Mouse (Mus musculus) liver, embryonic 13.5 days (tissue): ENCODE measurements around the gene Flt3l. TPM values are rescaled to one million over a fixed set of nuclear protein-coding genes. Genes with fewer than 3 reads are reported as not detected.
A peak's percentile ranks its signal among the peaks of the same experiment; 100 is the strongest.
"Not testable (repeated sequence)": the region's sequence is repeated elsewhere in the genome, so short reads cannot be mapped to it uniquely, and the experiment has no call there.

Source experiments
- ATAC-seq: fragments of 200-750 bp; cut with Nextera tagmentation; 2 replicates; pipeline ENCODE4 v1.8.0; 2017; ENCODE audit warnings: low read depth, mild to moderate bottlenecking, moderate number of reproducible peaks, moderate library complexity
- DNase-seq: peaks from one replicate; pipeline ENCODE4 v3.0.0; 2022
- H3K27ac ChIP-seq: fragments of 300-500 bp; sonication (generic); 2 replicates; pipeline ENCODE4 v1.5.1; 2015; ENCODE audit warnings: moderate library complexity, mild to moderate bottlenecking, inconsistent platforms
- H3K27me3 ChIP-seq: fragments of 300-500 bp; sonication (generic); 2 replicates; pipeline ENCODE4 v1.6.1; 2015; ENCODE audit warnings: mild to moderate bottlenecking, inconsistent platforms
- H3K36me3 ChIP-seq: fragments of 300-500 bp; sonication (generic); 2 replicates; pipeline ENCODE4 v1.6.1; 2015; ENCODE audit warnings: mild to moderate bottlenecking, inconsistent platforms
- H3K4me1 ChIP-seq: fragments of 300-500 bp; sonication (generic); replicated peaks from 2 replicates; pipeline ENCODE4 v1.6.1; 2015; ENCODE audit warnings: inconsistent platforms
- H3K4me2 ChIP-seq: fragments of 300-500 bp; sonication (generic); 2 replicates; pipeline ENCODE4 v1.6.1; 2015; ENCODE audit warnings: inconsistent platforms, mild to moderate bottlenecking, moderate library complexity
- H3K4me3 ChIP-seq: fragments of 300-500 bp; sonication (generic); replicated peaks from 2 replicates; pipeline ENCODE4 v1.5.1; 2015; ENCODE audit warnings: mild to moderate bottlenecking, inconsistent platforms
- H3K9ac ChIP-seq: fragments of 300-500 bp; sonication (generic); 2 replicates; pipeline ENCODE4 v1.6.1; 2015; ENCODE audit warnings: mild to moderate bottlenecking, inconsistent platforms
- H3K9me3 ChIP-seq: fragments of 300-500 bp; sonication (generic); replicated peaks from 2 replicates; pipeline ENCODE4 v1.6.1; 2016; ENCODE audit warnings: inconsistent platforms
- WGBS: fragments of 180-500 bp; shearing (Covaris S2); methylation state at CpG from one replicate; pipeline ENCODE4 v1.1.7; 2015; ENCODE audit not compliant: insufficient replicate concordance; 5-methylcytosine and 5-hydroxymethylcytosine counted together
- polyA plus RNA-seq: library from polyadenylated mRNA; unstranded; fragments of >200 nt; fragmentation: Nextera tagmentation; extraction: Ambion mirVana; gene quantifications from 2 replicates; pipeline ENCODE4 v1.2.1, GENCODE M21; 2015

The Flt3l gene
- polyA plus RNA-seq, 1 experiment from 2014 or later = 5.4 TPM

DNA sequence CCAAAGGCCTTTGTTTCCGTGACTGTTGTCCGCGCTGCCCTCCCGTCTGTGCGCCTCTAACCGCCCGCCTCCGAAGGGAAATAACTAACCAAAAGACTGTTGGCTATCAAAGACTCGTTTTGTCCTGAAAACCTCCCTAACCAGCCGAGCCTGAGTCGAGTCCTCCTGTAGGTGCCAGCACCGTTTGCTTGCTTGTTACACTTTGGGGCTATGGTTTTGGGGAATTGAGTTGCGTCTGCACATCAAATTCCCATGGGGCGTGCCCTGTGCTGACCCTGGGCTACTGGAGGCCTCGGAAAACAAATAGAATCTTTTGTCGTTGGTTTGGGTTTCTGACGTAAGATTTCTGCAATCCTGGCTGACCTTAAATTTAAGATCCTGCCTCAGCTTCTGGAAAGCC, 6.9 kb downstream of the Flt3l start:
- Histone ChIP-seq H3K4me2 (peak overlapping the region; percentile 87), H3K36me3 (peaks cover 44% of the 10 kb centered on the region), H3K9ac (peak overlapping the region; percentile 83), H3K4me3 (peak overlapping the region; percentile 71), H3K9me3 (no peaks in the 10 kb centered on the region), H3K4me1 (peaks cover 75% of the 10 kb centered on the region), H3K27me3 (no peaks in the 10 kb centered on the region), H3K27ac (peak overlapping the region; percentile 91)
- DNase-seq (no peak), ATAC-seq (peak; percentile 1)
- WGBS = under 1% methylated on average over 17 of the region's 17 CpGs

DNA sequence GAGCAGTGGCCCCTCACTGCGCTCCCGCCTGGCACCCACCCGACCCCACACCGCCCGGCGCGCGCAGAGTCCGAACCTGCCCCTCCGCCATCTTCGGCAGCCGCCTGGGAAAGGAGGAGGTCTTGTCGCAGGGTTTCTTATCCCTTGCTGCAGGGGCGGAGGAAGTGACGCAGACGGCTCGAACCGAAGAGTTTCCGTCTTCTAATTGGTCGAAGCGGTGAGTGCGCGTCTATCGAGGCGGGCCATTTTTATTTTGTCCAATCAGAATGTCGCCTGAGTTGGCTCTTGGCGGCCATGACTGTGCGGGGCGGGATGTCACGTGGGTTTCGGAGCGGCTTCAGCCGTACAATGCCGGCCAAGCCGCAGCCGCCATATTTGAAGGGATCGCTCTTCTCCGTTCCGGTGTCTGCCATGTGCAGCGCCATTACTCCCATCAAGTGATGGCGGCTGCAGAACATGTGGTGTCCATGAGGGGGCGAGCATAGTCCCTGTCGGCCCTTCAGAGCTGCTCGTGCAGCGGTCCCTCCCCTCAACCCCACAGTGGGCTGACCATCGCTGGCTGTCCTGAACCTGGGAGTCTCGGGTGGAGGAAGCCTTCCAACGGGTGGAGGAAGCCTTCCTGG, 7.5 kb downstream of the Flt3l start, which contains the start of gene Rpl13a:
Rpl13a (minus strand) TSS at position 138 of the 623 bp plus-strand sequence.
- Histone ChIP-seq H3K4me1 (peaks cover 69% of the 10 kb centered on the region), H3K27me3 (no peaks in the 10 kb centered on the region)
- under 1% methylated on average over 48 of the region's 48 CpGs for WGBS

GRCm38 (mm10) chr7:45127700-45128224, 8.5 kb downstream of the Flt3l start:
- DNase-seq (no peak), ATAC-seq (no peak)
- H3K4me3 ChIP-seq = peak overlapping the region; percentile 82
- peak overlapping the region; percentile 94 for H3K4me2 ChIP-seq
- H3K4me1 ChIP-seq = peaks cover 74% of the 10 kb centered on the region
- H3K9ac ChIP-seq = peak overlapping the region; percentile 95
- H3K9me3 ChIP-seq = no peaks in the 10 kb centered on the region
- H3K36me3 ChIP-seq = peaks cover 44% of the 10 kb centered on the region
- 1% methylated on average over 6 of the region's 6 CpGs for WGBS
- H3K27me3 ChIP-seq = no peaks in the 10 kb centered on the region
- peak overlapping the region; percentile 94 for H3K27ac ChIP-seq

More for the DNA sequence above, 7.5 kb downstream of the Flt3l start, which contains the start of gene Rpl13a:
- DNase-seq (peak; percentile 97), ATAC-seq (peak; percentile 80)
- Histone ChIP-seq H3K4me3 (peak within 1 kb of the TSS; percentile 82), H3K4me2 (peak within 1 kb of the TSS; percentile 94), H3K9ac (peak within 1 kb of the TSS; percentile 95), H3K36me3 (peaks cover 43% of the 10 kb centered on the region), H3K9me3 (no peaks in the 10 kb centered on the region), H3K27ac (peak within 1 kb of the TSS; percentile 94)

DNA sequence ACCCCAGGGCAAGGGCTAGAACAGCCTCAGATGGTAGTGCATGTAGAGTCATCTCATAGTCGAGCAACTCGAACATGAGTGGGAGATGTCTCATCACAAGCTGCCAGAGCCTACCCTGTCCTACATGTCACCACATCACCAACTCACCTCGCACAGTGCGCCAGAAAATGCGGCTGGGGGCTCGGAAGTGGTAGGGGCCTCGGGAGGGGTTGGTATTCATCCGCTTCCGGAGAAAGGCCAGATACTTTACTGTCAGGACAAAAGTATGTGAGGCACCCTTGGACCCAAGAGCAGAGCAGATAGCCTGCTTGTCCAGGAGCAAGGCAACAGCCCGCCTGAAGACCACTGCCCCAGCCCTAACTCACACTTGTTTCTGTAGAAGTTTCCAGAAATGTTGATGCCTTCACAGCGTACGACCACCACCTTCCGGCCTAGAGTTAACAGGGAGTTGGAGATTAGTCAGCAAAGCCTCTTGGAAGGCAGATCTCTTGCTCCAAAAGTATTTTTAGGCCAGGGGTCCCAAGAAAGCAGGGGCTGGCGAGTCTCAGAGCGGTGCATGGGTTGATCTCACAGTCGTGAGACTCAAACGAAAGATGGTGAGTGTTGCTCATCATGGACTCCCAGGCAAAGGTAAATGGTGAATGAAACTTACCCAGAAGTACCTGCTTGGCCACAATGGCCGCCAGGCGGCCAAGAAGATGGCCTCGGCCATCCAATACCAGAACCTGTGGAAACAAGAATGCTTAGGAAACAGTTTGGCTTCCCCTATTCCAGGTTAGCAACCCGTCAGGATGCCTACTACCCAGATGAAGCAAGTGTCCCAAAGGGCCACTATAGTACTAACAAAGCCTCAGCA, 9.2 kb downstream of the Flt3l start:
- no peaks in the 10 kb centered on the region for H3K9me3 ChIP-seq
- peaks cover 51% of the 10 kb centered on the region for H3K36me3 ChIP-seq
- peak overlapping the region; percentile 95 for H3K9ac ChIP-seq
- H3K4me2 ChIP-seq = peak overlapping the region; percentile 94
- ATAC-seq (no peak), DNase-seq (no peak)
- peak overlapping the region; percentile 82 for H3K4me3 ChIP-seq
- H3K4me1 ChIP-seq = peaks cover 79% of the 10 kb centered on the region
- WGBS = 15% methylated on average over 21 of the region's 21 CpGs
- H3K27me3 ChIP-seq = no peaks in the 10 kb centered on the region
- H3K27ac ChIP-seq = peak overlapping the region; percentile 94

DNA sequence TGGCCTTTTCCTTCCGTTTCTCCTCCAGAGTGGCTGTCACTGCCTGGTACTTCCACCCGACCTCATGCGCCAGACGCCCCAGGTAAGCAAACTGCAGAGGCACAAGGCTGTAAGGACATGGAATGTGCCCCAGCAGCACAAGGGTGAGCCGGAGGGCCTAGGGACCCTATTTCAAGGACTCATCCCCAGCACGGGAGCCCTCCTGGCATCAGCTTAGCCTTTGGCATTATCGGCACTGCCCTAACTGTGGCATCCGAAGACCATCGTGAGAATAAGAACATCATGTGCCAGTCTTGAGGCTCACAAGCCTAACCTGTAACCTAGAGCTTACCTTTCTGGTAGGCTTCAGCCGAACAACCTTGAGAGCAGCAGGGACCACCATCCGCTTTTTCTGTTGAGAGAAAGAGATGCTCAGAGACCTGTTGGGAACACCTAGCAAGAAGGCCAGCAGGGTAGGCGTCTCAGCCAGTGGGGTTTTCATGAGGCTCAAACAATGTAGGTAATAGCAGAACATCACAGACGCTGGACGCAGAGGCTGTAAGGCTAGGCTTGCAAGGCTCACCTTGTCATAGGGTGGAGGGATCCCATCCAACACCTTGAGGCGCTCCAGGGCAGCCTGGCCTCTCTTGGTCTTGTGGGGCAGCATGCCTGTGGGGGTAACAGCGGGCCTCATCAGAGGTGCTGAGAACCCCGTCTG, 9.9 kb downstream of the Flt3l start:
- DNase-seq (no peak), ATAC-seq (no peak)
- peaks cover 58% of the 10 kb centered on the region for H3K36me3 ChIP-seq
- H3K4me2 ChIP-seq = peak overlapping the region; percentile 94
- H3K9me3 ChIP-seq = no peaks in the 10 kb centered on the region
- 53% methylated on average over 17 of the region's 17 CpGs for WGBS
- H3K4me3 ChIP-seq = peak overlapping the region; percentile 82
- peak overlapping the region; percentile 94 for H3K27ac ChIP-seq
- H3K27me3 ChIP-seq = no peaks in the 10 kb centered on the region
- H3K4me1 ChIP-seq = peaks cover 79% of the 10 kb centered on the region
- H3K9ac ChIP-seq = peak overlapping the region; percentile 95

GRCm38 (mm10) chr7:45125649-45126048, 10.6 kb downstream of the Flt3l start:
- Histone ChIP-seq H3K9ac (peak overlapping the region; percentile 95), H3K36me3 (peaks cover 61% of the 10 kb centered on the region), H3K27ac (peak overlapping the region; percentile 94), H3K4me3 (peak overlapping the region; percentile 82), H3K4me2 (peak overlapping the region; percentile 94), H3K4me1 (peaks cover 81% of the 10 kb centered on the region)
- DNase-seq, H3K27me3 ChIP-seq, H3K9me3 ChIP-seq, ATAC-seq: not testable (repeated sequence)
- WGBS = 56% methylated on average over 5 of the region's 5 CpGs

- Histone ChIP-seq H3K36me3 (peaks cover 66% of the 10 kb centered on the region), H3K4me1 (peaks cover 81% of the 10 kb centered on the region)
These were observed 11.1 kb downstream of the Flt3l start for GRCm38 (mm10) chr7:45125144-45125600.

GRCm38 (mm10) chr7:45124224-45125143, 11.7 kb downstream of the Flt3l start, which contains the start of gene Rps11:
Gene Rps11, minus strand, starts transcription at chr7:45124439.
- Histone ChIP-seq H3K4me3 (peak within 1 kb of the TSS; percentile 95), H3K9ac (peak within 1 kb of the TSS; percentile 98), H3K4me2 (peak within 1 kb of the TSS; percentile 94), H3K4me1 (peaks cover 79% of the 10 kb centered on the region), H3K9me3 (no peaks in the 10 kb centered on the region), H3K27me3 (no peaks in the 10 kb centered on the region), H3K36me3 (peaks cover 73% of the 10 kb centered on the region), H3K27ac (peak within 1 kb of the TSS; percentile 94)
- peak; percentile 99 for DNase-seq
- peak; percentile 78 for ATAC-seq
- under 1% methylated on average over 59 of the region's 59 CpGs for WGBS

More at GRCm38 (mm10) chr7:45125144-45125600, 11.1 kb downstream of the Flt3l start:
- Histone ChIP-seq H3K27ac (peak overlapping the region; percentile 94), H3K4me2 (peak overlapping the region; percentile 94), H3K4me3 (peak overlapping the region; percentile 82), H3K9ac (peak overlapping the region; percentile 95), H3K27me3 (no peaks in the 10 kb centered on the region), H3K9me3 (no peaks in the 10 kb centered on the region)
- DNase-seq (peak; percentile 57), ATAC-seq (no peak)
- WGBS = 14% methylated on average over 7 of the region's 7 CpGs

- peak overlapping the region; percentile 94 for H3K4me2 ChIP-seq
- ATAC-seq (no peak), DNase-seq (no peak)
- H3K4me1 ChIP-seq = peaks cover 87% of the 10 kb centered on the region
- WGBS = 7% methylated on average over 12 of the region's 12 CpGs
- no peaks in the 10 kb centered on the region for H3K27me3 ChIP-seq
- H3K9me3 ChIP-seq = no peaks in the 10 kb centered on the region
- H3K27ac ChIP-seq = peak overlapping the region; percentile 89
- H3K4me3 ChIP-seq = peak overlapping the region; percentile 95
- peaks cover 80% of the 10 kb centered on the region for H3K36me3 ChIP-seq
- peak overlapping the region; percentile 98 for H3K9ac ChIP-seq
These were observed 13.1 kb downstream of the Flt3l start for GRCm38 (mm10) chr7:45123186-45123570.
